Mouse (Mus musculus): Measurements from ENCODE around the gene Tmem72. TPM values are rescaled to one million over a fixed set of nuclear protein-coding genes. Genes with fewer than 3 reads are reported as not detected.

Gene Tmem72
- polyA plus RNA-seq, 1 experiment from 2014 or later = 0.01 TPM

DNA sequence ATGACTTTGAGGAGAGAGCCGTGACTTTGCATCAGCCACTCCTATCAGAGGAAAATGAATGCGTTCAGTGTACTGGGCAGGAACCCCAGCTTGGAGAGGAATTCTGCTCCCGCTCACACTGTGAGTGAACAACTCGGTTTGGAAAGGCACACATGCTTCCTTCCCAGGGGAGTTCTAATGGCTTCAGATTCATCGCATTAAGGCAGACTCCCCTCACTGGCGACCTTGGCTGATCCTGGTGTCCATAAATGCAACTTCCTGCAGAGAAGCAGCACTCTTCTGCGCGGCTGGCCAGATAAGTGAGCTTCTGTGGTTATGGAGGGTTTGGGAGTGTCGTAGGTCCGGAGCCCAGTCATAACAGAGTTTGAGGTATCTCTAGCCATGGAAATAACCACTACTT, 86.9 kb downstream of the Tmem72 start:
- Histone ChIP-seq H3K4me3 (ENCODE audit: low read depth, low read length) (no peak overlapping the region), H3K27me3 (replicated peaks; ENCODE audit: insufficient read depth, low read length) (no peaks in the 10 kb centered on the region), H3K36me3 (ENCODE audit: insufficient read depth, low read length) (no peaks in the 10 kb centered on the region), H3K27ac (ENCODE audit: low read length) (no peak overlapping the region), H3K4me1 (ENCODE audit: insufficient read depth, low read depth, low read length) (peaks cover 5% of the 10 kb centered on the region; the same call in 1 of the 2 replicates), H3K4me2 (replicated peaks; ENCODE audit: low read depth, low read length) (no peak overlapping the region), H3K9ac (replicated peaks; ENCODE audit: low read depth) (no peak overlapping the region), H3K9me3 (ENCODE audit: low read length) (no peaks in the 10 kb centered on the region)
- DNase-seq (ENCODE audit: low spot score) (no peak), ATAC-seq (no peak)
- WGBS = 83% methylated on average over 10 of the region's 10 CpGs
- TF ChIP-seq CTCF (IDR thresholded peaks at IDR 0.05) = no peak
- no peak for TF ChIP-seq EP300 (IDR thresholded peaks at IDR 0.05)

Small RNAs within 50 kb of the gene (microRNA-seq; reads per million reads assigned to microRNA genes)
- not detected for gene Mir7043

Other genes starting within 250 kb of the Tmem72 start
- gene Olfr211, start 227.8 kb downstream of the Tmem72 start, polyA plus RNA-seq (2015; fragmentation: Nextera tagmentation; extraction: Ambion mirVana) = not detected in 2 replicates
- gene Olfr212, start 210.4 kb downstream of the Tmem72 start, polyA plus RNA-seq (2015; fragmentation: Nextera tagmentation; extraction: Ambion mirVana) = 0.07 TPM in 1 of 2 replicates, not detected in the other
- gene Olfr213, start 178.5 kb downstream of the Tmem72 start, polyA plus RNA-seq (2015; fragmentation: Nextera tagmentation; extraction: Ambion mirVana) = not detected in 2 replicates
- gene Gm5580, start 165.8 kb downstream of the Tmem72 start, polyA plus RNA-seq (2015; fragmentation: Nextera tagmentation; extraction: Ambion mirVana) = 0.32 and 0.35 TPM in 2 replicates
- gene Olfr214, start 162.7 kb downstream of the Tmem72 start, polyA plus RNA-seq (2015; fragmentation: Nextera tagmentation; extraction: Ambion mirVana) = not detected in 2 replicates
- not detected in 2 replicates for gene Olfr215, start 132.7 kb downstream of the Tmem72 start, polyA plus RNA-seq (2015; fragmentation: Nextera tagmentation; extraction: Ambion mirVana)
- 58.1 and 64.4 TPM in 2 replicates for gene Zfp422, start 87.9 kb downstream of the Tmem72 start, polyA plus RNA-seq (2015; fragmentation: Nextera tagmentation; extraction: Ambion mirVana)
- 79.3 and 86.1 TPM in 2 replicates for gene Depp1, start 66.3 kb downstream of the Tmem72 start, polyA plus RNA-seq (2015; fragmentation: Nextera tagmentation; extraction: Ambion mirVana)
- 9.3 and 10.0 TPM in 2 replicates for gene Rassf4, start 43.0 kb downstream of the Tmem72 start, polyA plus RNA-seq (2015; fragmentation: Nextera tagmentation; extraction: Ambion mirVana)